Mouse (Mus musculus) gastrocnemius, adult 8-10 months (tissue): ENCODE measurements around the gene Nexn. TPM values are rescaled to one million over a fixed set of nuclear protein-coding genes. Genes with fewer than 3 reads are reported as not detected.
"Not testable (repeated sequence)": the region's sequence is repeated elsewhere in the genome, so short reads cannot be mapped to it uniquely, and the experiment has no call there.

Experiments
- DNase-seq, 2 experiments: peaks; one replicate each; pipeline ENCODE4 v3.0.0; 2022; ENCODE audit warnings: low spot score in 2 of 2
- total RNA-seq, 4 experiments: library from RNA; stranded (reverse); gene quantifications; 2 replicates each; pipeline ENCODE4 v1.2.4; 2022

The Nexn gene
- total RNA-seq, 4 experiments from 2014 or later, result 201 to 345 (median 252) TPM

DNA sequence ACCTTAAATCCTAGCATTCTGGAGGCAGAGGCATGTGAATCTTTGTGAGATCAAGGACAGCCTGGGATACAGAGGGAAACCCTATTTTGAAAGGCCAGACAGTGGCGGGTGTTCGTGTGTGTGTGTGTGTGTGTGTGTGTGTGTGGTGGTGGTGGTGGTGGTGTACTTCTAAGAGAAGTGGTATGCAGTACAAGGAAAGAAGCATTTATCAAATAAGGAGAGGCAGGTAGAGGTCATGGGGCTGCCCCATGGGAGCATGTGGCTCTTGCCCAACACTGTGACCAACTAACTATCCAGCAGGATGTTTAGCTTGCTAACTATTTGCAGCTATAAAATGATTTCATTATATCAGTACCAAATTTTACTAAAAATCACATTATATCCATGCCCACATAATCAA, 64.5 kb downstream of the Nexn start:
- DNase-seq, result no peak

DNA sequence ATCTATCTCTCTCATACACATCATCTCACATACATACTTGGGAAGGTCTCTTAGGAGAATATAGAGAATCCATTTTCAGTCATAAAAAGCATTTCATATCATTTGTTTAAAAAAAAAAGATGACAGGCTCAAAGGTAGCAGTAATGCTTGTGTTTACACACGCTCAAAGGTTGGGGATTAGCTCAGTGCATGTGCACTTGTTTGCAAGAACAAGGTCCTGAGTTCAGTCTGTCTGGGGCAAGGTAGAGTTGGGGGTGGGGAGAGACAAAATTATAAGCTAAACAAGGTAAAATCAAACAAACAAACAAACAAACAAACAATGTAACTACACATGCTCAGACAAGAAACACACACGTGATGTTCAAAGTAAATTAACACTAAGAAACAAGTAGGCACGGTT, 65.0 kb downstream of the Nexn start:
- no peak for DNase-seq

DNA sequence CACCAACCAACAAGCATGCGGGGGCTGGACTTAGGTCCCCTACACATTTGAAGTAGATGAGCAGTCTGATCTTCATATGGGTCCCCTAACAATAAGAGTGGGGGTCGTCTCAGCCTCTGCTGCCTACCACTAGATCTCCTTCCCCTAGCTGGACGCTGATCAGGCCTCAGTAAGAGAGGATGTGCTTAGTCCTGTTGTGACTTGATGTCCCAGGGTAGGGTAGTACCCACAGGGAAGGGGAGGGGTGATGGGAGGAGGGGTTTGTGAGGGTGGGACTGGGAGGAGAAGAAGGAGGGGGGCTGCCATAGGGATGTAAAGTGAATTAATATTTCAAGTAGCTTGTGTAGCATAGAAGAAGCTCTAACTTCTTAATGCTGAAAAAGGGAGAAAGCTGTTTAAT, 67.0 kb downstream of the Nexn start:
- DNase-seq, result no peak

DNA sequence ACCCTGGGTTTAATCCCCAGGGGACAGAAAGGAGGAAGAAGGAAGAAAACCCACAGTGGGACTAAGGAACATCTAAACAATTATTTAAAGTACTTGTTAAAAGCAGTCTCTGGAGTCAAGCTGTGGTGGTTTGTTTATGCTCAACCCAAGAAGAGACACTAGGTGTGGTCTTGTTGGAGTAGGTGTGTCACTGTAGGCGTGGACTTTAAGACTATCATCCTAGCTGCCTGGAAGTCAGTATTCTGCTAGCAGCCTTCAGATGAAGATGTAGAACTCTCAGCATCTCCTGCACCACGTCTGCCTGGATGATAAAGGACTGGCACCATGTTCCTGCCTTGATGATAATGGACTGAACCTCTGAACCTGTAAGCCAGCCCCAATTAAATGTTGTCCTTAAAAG, 68.9 kb downstream of the Nexn start:
- not testable (repeated sequence) for DNase-seq

DNA sequence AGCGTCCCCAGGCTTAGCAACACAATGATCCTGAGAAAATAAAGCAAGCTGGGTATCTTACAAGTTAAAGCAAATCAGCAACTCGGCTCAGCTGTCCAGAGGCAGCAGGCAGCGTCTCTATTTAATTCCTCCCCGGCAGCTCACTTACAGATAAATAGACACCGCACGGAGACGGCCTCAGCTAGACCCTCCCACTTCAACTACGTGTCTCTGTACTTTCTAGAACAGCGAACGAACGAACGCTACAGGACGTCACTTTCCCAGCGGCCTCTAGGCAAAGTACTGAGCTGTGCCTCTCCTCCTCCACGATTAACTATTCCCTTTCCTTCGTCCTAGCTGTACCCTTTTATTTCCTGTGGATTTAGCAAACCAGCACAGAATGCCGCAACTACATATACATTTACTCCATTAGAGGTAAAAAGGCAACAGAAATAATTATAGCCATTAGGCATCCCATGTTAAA, 72.5 kb downstream of the Nexn start:
- peak; percentile 84 to 86 for DNase-seq

DNA sequence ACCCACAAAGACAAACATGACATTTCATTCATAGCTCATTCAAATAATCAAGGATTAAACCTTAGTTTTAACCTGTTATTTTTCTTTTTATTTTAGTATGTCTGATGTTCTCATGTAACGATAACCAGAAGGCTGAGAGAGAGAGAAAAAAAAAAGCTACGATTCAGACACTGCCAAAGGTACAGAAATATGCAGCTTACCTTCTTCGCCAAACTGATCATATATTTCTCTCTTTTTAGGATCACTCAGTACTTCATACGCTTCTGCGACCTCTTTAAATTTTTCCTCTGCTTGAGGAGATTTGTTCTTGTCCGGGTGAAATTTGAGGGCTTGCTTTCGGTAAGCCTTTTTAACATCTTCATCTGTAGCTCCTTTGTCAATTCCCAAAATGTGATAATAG, 73.0 kb downstream of the Nexn start:
- DNase-seq, result no peak

DNA sequence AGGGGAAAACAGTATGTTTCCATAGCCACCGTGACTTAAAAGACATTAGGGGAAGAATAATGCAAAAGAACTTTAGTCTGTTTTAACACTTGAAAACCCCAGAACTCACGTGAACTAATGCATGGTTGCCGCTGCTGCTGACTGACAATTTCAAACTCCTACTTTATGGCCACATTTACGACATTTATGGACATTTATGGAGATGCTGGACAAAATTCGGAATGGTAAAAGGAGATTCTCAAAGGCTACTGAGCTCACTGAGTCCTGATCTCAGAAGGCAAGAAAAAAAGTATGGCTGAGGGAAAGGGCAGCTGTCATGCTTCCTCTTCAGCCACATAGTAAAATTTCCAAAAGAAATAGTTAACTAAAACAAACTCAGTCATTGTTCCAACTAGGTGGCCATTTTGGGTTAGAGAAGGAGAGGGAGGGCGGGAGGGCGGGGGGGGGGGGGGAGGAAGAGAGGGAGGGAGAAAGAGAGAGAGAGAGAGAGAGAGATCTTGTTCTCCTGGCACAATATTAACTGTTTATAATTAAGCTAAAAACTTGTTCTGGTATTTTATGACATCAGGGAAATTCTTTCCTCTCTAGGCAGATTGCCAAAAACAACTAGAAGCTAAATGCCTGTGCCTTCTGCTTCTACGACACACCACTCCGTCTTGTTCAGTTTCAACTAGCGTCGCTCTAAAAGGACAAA, 73.8 kb downstream of the Nexn start:
- no peak for DNase-seq

DNA sequence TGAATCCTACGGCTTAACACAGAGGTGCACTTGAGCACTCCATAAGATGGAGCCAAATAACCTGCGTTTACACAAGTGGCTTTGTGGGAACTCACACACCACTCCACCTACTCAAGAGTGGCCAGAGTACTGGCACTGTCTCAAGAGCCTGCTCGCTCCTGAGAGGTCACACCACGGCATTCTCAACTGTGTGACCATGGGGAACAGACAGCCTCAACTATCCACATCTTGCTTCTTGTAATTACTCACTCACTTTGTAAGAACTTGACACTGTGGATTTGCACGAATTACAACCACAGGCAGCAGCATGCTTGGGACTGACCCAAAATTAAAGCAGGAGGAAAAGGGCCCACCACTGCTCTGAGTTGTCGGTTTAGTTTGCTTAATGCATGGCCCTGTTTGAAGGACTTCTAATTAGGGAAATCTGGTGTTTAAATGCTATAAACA, 74.3 kb downstream of the Nexn start:
- no peak for DNase-seq

DNA sequence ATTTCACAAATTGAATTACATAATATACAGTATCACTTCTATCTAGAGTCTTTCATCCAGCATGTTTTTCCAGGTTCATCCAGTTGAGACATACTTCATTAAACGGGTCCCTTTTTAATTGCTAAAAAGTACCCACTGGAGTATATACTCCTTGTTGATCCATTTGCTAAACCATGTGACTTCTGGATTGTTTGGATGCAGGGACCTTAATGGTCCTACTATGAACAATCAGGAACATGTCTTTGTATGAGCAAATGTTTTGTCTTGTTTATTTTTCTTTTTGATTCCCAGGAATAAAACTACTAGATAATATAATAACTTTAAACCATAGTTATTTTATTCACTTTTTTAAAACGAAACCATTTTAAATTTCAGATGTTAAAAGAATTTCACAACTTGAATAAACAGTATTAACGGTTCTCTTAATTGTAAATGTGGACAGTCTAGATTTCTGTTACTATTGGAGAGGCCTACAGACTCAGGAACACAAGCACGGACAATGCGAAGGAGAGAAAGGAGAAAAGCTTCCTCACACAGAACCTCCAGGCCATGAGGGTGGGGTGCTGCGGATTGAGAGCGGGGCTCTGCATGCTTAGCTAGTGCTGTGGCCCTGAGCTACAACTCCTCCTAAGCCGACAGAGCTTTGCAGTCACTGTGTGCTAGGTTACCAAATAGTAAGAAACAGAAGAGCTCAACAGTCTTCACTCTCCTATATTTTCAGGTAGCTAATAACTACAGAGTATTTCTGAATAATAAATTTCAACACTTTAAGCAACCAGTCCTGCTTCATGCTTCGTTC, 75.3 kb downstream of the Nexn start:
- DNase-seq, result no peak

DNA sequence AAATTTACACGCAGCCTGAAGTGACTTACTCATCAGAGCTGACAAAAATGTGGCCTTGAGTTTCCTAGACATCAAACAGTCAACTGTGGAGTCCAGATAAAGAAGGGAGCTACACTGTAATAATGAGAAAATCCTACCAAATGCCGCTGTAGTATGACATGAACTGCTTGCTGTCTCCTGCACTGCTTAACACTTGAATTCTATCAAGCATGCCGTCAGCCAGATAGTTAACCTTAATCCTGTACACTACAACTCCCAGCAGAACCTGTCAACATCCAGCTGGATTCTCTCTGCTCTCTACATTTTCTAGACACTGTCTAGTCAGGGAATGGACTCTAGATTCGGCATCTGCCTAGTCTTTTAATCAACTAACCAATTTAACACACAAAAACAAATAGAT, 76.8 kb downstream of the Nexn start:
- no peak for DNase-seq

Other genes starting within 250 kb of the Nexn start
- under 1 TPM in 3 of 4 experiments, not detected in 1; 0.36 to 0.70 (median 0.68) TPM for gene Gipc2, start 100.1 kb downstream of the Nexn start, total RNA-seq
- 10 to 100 TPM; 43.8 to 67.3 (median 46.9) TPM for gene Dnajb4, start 56.0 kb downstream of the Nexn start, total RNA-seq
- gene Fubp1, start 55.9 kb downstream of the Nexn start, total RNA-seq, result 10 to 100 TPM; 20.1 to 27.7 (median 21.3) TPM
- 1 to 10 TPM; 6.6 to 7.9 (median 7.4) TPM for gene Miga1, start 74.1 kb upstream of the Nexn start, total RNA-seq
- gene Usp33, start 80.1 kb upstream of the Nexn start, total RNA-seq, result 10 to 100 TPM; 16.3 to 20.0 (median 18.6) TPM
- 10 to 100 TPM; 14.1 to 19.3 (median 14.8) TPM for gene Zzz3, start 129.1 kb upstream of the Nexn start, total RNA-seq